Mouse (Mus musculus) thymus, postnatal 25 days (tissue): Measurements from ENCODE around the gene Bace1.
A peak's percentile ranks its signal among the peaks of the same experiment; 100 is the strongest.
"Not testable (repeated sequence)": the region's sequence is repeated elsewhere in the genome, so short reads cannot be mapped to it uniquely, and the experiment has no call there.

Source experiments
- DNase-seq: peaks from one replicate; pipeline ENCODE4 v3.0.0; 2022

The Bace1 gene

GRCm38 (mm10) chr9:45839139-45839981, 980 bp downstream of the Bace1 start:
- no peak for DNase-seq

- no peak for DNase-seq
Measured at GRCm38 (mm10) chr9:45839982-45840300, 1.6 kb downstream of the Bace1 start.

GRCm38 (mm10) chr9:45840331-45840730, 2.0 kb downstream of the Bace1 start:
- no peak for DNase-seq

GRCm38 (mm10) chr9:45841458-45841857, 3.1 kb downstream of the Bace1 start:
- no peak for DNase-seq

- no peak for DNase-seq
Measured at GRCm38 (mm10) chr9:45843007-45843406, 4.6 kb downstream of the Bace1 start.

- DNase-seq, result no peak
Measured at GRCm38 (mm10) chr9:45843780-45844179, 5.4 kb downstream of the Bace1 start.

- DNase-seq, result no peak
Measured at GRCm38 (mm10) chr9:45845541-45845940, 7.2 kb downstream of the Bace1 start.

GRCm38 (mm10) chr9:45846176-45846575, 7.8 kb downstream of the Bace1 start:
- DNase-seq, result not testable (repeated sequence)

GRCm38 (mm10) chr9:45846891-45847460, 8.6 kb downstream of the Bace1 start:
- DNase-seq, result no peak

GRCm38 (mm10) chr9:45849528-45850408, 11.4 kb downstream of the Bace1 start:
- no peak for DNase-seq

GRCm38 (mm10) chr9:45850528-45851155, 12.3 kb downstream of the Bace1 start:
- no peak for DNase-seq

GRCm38 (mm10) chr9:45851330-45851729, 12.9 kb downstream of the Bace1 start:
- no peak for DNase-seq

GRCm38 (mm10) chr9:45851776-45852175, 13.4 kb downstream of the Bace1 start:
- DNase-seq, result no peak

GRCm38 (mm10) chr9:45853695-45854094, 15.3 kb downstream of the Bace1 start:
- DNase-seq, result no peak

GRCm38 (mm10) chr9:45854136-45854535, 15.8 kb downstream of the Bace1 start:
- no peak for DNase-seq

- no peak for DNase-seq
Measured at GRCm38 (mm10) chr9:45859364-45859763, 21.0 kb downstream of the Bace1 start.

GRCm38 (mm10) chr9:45861813-45862212, 23.4 kb downstream of the Bace1 start:
- DNase-seq, result no peak

- DNase-seq, result no peak
Measured at GRCm38 (mm10) chr9:45869181-45869580, 30.8 kb downstream of the Bace1 start.

- no peak for DNase-seq
Measured at GRCm38 (mm10) chr9:45870265-45870664, 31.9 kb downstream of the Bace1 start.

GRCm38 (mm10) chr9:45877928-45878327, 39.5 kb downstream of the Bace1 start:
- DNase-seq, result peak; percentile 21

- DNase-seq, result no peak
Measured at GRCm38 (mm10) chr9:45893681-45894080, 55.3 kb downstream of the Bace1 start.

GRCm38 (mm10) chr9:45905196-45905595, 66.8 kb downstream of the Bace1 start:
- DNase-seq, result no peak

- no peak for DNase-seq
Measured at GRCm38 (mm10) chr9:45905811-45906237, 67.4 kb downstream of the Bace1 start.
